Mouse (Mus musculus) lung, postnatal 0 days (tissue): ENCODE results near the gene Gfod2. TPM values are rescaled to one million over a fixed set of nuclear protein-coding genes. Genes with fewer than 3 reads are reported as not detected.

Source experiments
- ATAC-seq: fragments of 200-750 bp; cut with Nextera tagmentation; 2 replicates; pipeline ENCODE4 v1.8.0; 2017; ENCODE audit warnings: moderate library complexity
- DNase-seq: peaks from one replicate; pipeline ENCODE4 v3.0.0-alpha.2; 2016; ENCODE audit warnings: low spot score
- H3K27ac ChIP-seq: fragments of 300-500 bp; sonication (generic); 2 replicates; pipeline ENCODE4 v1.5.1; 2014; ENCODE audit warnings: antibody characterized with exemption, mild to moderate bottlenecking, low read length, mixed read lengths
- H3K27me3 ChIP-seq: fragments of 300-500 bp; sonication (generic); replicated peaks from 2 replicates; pipeline ENCODE4 v1.6.1; 2014; ENCODE audit warnings: low read length, mixed read lengths; ENCODE audit not compliant: insufficient read depth
- H3K36me3 ChIP-seq: fragments of 300-500 bp; sonication (generic); 2 replicates; pipeline ENCODE4 v1.6.1; 2014; ENCODE audit warnings: low read length, mixed read lengths; ENCODE audit not compliant: insufficient read depth
- H3K4me1 ChIP-seq: fragments of 300-500 bp; sonication (generic); 2 replicates; pipeline ENCODE4 v1.6.1; 2014; ENCODE audit warnings: antibody characterized with exemption, low read depth, low read length, mixed read lengths; ENCODE audit not compliant: insufficient read depth
- H3K4me2 ChIP-seq: fragments of 300-500 bp; sonication (generic); replicated peaks from 2 replicates; pipeline ENCODE4 v1.6.1; 2014; ENCODE audit warnings: low read depth, mild to moderate bottlenecking, low read length, moderate library complexity, mixed read lengths
- H3K4me3 ChIP-seq: fragments of 300-500 bp; sonication (generic); 2 replicates; pipeline ENCODE4 v1.5.1; 2014; ENCODE audit warnings: low read depth, low read length
- H3K9ac ChIP-seq: fragments of 300-500 bp; sonication (generic); replicated peaks from 2 replicates; pipeline ENCODE4 v1.6.1; 2014; ENCODE audit warnings: low read depth, mild to moderate bottlenecking
- H3K9me3 ChIP-seq: fragments of 300-500 bp; sonication (generic); 2 replicates; pipeline ENCODE4 v1.6.1; 2016; ENCODE audit warnings: low read length, mixed read lengths
- CTCF ChIP-seq: IDR thresholded peaks from 2 replicates; pipeline ENCODE4 v1.5.1; 2016; ENCODE audit warnings: antibody characterized with exemption, mild to moderate bottlenecking
- EP300 ChIP-seq: IDR thresholded peaks from 2 replicates; pipeline ENCODE4 v1.6.1; 2016; ENCODE audit warnings: antibody characterized with exemption, mild to moderate bottlenecking, control low read depth
- WGBS: fragments of 180-500 bp; shearing (Covaris S2); extraction: QIAGEN DNeasy Blood & Tissue Kit; methylation state at CpG from one replicate; pipeline ENCODE4 v1.1.7; 2014; 5-methylcytosine and 5-hydroxymethylcytosine counted together
- polyA plus RNA-seq: library from polyadenylated mRNA; unstranded; fragments of >200 nt; fragmentation: Nextera tagmentation; extraction: Ambion mirVana; gene quantifications from 2 replicates; pipeline ENCODE4 v1.2.1, GENCODE M21; 2015

Gfod2 gene
- polyA plus RNA-seq: 19.5 and 24.4 TPM in 2 replicates

DNA sequence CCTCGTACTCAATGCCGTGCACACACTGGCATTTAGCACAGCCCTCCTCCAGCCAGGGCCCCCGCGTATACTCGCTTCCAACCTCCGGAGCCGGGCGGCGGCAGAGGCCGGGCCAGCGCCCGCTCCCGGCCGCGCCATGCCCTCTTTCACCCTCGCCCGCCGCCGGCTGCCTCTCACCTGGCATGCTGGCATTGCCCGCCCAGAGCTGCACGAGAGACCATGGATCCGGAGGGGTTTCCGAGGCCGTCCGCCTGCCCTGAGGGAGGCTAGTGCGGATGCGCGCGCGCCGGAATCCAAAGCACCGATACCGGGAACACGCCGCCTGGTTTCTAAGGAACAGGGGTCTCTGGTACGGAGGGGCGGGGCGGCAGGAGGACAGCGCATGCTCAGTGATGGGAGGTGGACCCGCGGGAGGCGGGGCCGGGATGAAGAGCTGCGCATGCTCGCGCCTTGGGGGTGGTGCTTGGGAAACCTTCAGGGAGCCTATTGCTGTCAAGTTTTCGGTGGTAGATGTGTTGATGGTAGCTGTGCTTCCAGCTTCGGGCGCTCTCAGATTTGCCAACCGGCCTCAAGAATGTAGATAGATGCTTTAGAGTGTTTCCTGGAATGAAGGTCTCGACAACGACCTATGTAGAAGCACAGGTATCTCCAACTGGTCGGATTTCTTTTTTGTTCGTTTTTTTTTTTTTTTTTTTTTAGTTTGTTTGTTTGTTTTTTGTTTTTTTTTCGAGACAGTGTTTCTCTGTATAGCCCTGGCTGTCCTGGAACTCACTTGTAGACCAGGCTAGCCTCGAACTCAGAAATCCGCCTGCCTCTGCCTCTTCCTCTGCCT lies at the start of gene Gfod2:
Gene Gfod2 (minus strand): TSS at position 388 of the 832 bp plus-strand sequence.
- ATAC-seq (peak; percentile 99), DNase-seq (peak; percentile 97)
- H3K9me3 ChIP-seq: no peaks in the 10 kb centered on the region
- no peaks in the 10 kb centered on the region for H3K36me3 ChIP-seq
- H3K4me2 ChIP-seq: peak within 1 kb of the TSS; percentile 80
- peak within 1 kb of the TSS; percentile 82 for H3K27ac ChIP-seq
- no peaks in the 10 kb centered on the region for H3K27me3 ChIP-seq
- peaks cover 4% of the 10 kb centered on the region; the same call in 1 of the 2 replicates for H3K4me1 ChIP-seq
- H3K4me3 ChIP-seq: peak within 1 kb of the TSS; percentile 86
- TF ChIP-seq CTCF: no peak
- no peak for TF ChIP-seq EP300
- H3K9ac ChIP-seq: peak within 1 kb of the TSS; percentile 59
- WGBS: 3% methylated on average over 54 of the region's 57 CpGs

DNA sequence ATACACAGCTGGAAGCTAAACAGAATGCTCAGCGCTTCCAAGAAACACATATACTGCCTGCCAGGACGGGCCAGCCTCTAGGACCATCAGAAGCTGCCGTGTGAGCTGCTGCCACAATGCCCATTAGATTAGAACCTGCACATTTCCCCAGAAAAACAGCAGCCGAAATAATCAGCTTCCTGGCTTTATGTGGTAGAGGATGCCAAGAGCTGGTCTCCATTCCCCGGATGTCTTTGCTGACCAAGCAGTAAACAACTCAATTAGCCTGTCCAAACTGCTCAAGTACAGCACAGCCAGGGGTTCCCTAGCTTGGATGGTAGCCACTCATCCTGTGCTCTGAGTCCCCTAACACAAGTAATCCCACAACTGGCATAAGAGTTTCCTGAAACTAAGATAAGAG lies 49.3 kb upstream of the Gfod2 start:
- ATAC-seq (peak; percentile 34; the same call in 1 of the 2 replicates), DNase-seq (peak; percentile 48)
- no peak for TF ChIP-seq CTCF
- no peak for TF ChIP-seq EP300
- Histone ChIP-seq H3K4me2 (no peak overlapping the region), H3K4me1 (peaks cover 15% of the 10 kb centered on the region), H3K4me3 (no peak overlapping the region), H3K27ac (peak overlapping the region; percentile 38; the same call in 1 of the 2 replicates), H3K9ac (no peak overlapping the region), H3K27me3 (no peaks in the 10 kb centered on the region), H3K9me3 (no peaks in the 10 kb centered on the region), H3K36me3 (no peaks in the 10 kb centered on the region; the same call in 1 of the 2 replicates)
- 56% methylated on average over 5 of the region's 5 CpGs for WGBS

DNA sequence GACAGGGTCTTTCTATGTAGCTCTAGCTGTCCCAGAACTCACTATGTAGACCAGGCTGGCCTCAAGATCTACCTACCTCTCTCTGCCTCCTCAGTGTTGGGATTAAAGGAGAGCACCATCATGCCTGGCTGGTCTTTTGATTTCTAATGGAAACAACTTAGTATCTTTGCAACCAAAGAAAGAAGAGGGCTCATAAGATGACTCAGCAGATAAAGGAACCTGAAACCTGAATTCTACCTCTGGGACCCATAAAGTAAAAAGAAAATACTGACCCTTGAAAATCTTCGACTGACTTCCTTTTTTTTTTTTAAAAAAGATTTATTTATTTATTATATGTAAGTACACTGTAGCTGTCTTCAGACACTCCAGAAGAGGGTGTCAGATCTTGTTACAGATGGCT lies 47.5 kb upstream of the Gfod2 start:
- DNase-seq: no peak
- H3K4me2 ChIP-seq: no peak overlapping the region
- no peak overlapping the region for H3K4me3 ChIP-seq
- TF ChIP-seq CTCF: no peak
- no peak for TF ChIP-seq EP300
- H3K27me3 ChIP-seq: no peaks in the 10 kb centered on the region
- H3K9ac ChIP-seq: no peak overlapping the region
- no peaks in the 10 kb centered on the region for H3K9me3 ChIP-seq
- no peak for ATAC-seq
- 66% methylated on average over 1 of the region's 1 CpGs for WGBS
- H3K27ac ChIP-seq: peak overlapping the region; percentile 57; the same call in 1 of the 2 replicates
- H3K4me1 ChIP-seq: peaks cover 12% of the 10 kb centered on the region
- no peaks in the 10 kb centered on the region; the same call in 1 of the 2 replicates for H3K36me3 ChIP-seq

DNA sequence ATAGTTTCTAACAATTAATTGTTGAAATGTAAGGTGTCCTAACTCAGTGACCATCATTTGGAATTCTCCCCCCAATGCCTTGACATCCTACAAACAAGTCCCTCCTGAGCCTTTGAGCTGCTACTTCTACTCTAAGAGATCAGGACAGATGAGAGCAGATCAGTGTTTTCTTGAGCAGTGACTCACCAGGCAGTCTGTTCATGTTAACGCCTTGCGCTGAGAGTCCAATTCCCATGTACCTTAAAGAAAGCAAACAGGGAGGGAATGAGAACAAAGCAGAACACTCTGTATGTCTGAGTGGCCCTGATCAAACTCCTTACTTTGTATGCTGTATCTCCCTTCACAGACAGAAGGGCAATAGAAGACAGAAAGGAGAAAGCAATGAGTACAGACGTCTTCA lies 46.9 kb upstream of the Gfod2 start:
- no peak overlapping the region for H3K4me3 ChIP-seq
- H3K4me1 ChIP-seq: peaks cover 12% of the 10 kb centered on the region
- H3K9ac ChIP-seq: no peak overlapping the region
- ATAC-seq (peak; percentile 29; the same call in 1 of the 2 replicates), DNase-seq (no peak)
- no peaks in the 10 kb centered on the region for H3K27me3 ChIP-seq
- TF ChIP-seq CTCF: no peak
- H3K9me3 ChIP-seq: no peaks in the 10 kb centered on the region
- whole genome bisulfite sequencing: 62% methylated on average over 3 of the region's 3 CpGs
- no peak overlapping the region for H3K4me2 ChIP-seq
- H3K27ac ChIP-seq: peak overlapping the region; percentile 57
- H3K36me3 ChIP-seq: no peaks in the 10 kb centered on the region

DNA sequence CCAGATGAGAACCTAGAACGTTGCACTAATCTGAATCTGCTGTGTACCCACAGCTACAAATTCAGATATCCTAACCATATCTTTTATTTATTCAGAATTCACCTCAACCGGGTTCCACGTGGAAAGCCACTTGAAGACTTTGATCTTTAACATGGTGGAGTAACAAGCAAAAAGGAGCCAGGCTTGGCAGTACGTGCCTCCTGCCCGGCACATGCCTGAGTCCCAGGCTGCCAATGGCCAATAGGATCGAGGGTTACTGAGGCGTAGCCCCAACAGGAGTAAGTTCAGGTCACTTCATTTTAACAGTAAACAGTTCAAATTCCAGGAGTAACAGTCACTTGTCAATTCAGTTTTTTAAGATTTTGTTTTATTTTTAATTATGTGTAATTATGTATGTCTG lies 46.3 kb upstream of the Gfod2 start:
- H3K9me3 ChIP-seq: no peaks in the 10 kb centered on the region
- H3K4me1 ChIP-seq: peaks cover 15% of the 10 kb centered on the region
- H3K4me3 ChIP-seq: no peak overlapping the region
- H3K36me3 ChIP-seq: no peaks in the 10 kb centered on the region
- peak overlapping the region; percentile 8 for H3K27ac ChIP-seq
- 62% methylated on average over 7 of the region's 7 CpGs for WGBS
- H3K4me2 ChIP-seq: no peak overlapping the region
- no peaks in the 10 kb centered on the region for H3K27me3 ChIP-seq
- H3K9ac ChIP-seq: no peak overlapping the region
- peak; percentile 39; the same call in 1 of the 2 replicates for ATAC-seq
- no peak for TF ChIP-seq EP300
- no peak for TF ChIP-seq CTCF
- DNase-seq: peak; percentile 39

DNA sequence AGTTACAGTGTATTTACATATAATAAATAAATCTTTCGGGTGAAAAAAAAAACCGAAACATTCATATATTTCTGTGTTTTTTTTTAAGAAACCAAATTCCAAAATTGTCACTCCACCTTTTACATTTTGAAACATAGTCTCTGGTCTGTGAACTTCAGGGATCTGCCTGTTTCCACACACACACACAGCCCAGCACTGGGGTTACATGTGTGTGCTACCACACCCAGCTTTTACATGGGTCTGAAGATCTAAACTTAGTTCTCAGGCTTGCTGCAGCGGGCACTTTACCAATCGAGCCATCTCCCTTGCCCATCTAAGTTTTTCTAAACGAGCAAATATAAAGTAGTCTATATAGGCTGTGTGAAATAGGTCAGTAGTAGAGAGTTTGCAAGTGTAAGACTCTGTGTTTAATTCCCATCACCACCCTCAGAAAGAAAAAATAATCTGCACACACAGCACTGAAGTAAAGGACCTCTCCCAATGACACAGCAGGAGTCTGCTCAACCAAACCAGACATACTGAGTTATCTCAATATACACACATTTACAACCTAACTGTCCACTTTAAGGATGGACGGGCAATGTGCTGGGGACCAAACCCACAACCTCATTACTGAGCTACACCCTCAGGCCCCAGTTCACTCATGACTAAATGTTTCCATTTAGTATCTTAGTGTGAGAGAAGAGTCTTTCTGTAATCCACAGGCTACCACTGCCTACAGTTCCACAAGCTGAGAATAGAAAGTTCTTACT lies 42.9 kb upstream of the Gfod2 start:
- ATAC-seq: no peak
- Histone ChIP-seq H3K4me1 (peaks cover 12% of the 10 kb centered on the region), H3K27ac (no peak overlapping the region)

More for the DNA sequence above, 42.9 kb upstream of the Gfod2 start:
- H3K9ac ChIP-seq: no peak overlapping the region
- DNase-seq: no peak
- H3K9me3 ChIP-seq: no peaks in the 10 kb centered on the region
- 83% methylated on average over 6 of the region's 6 CpGs for WGBS
- no peaks in the 10 kb centered on the region for H3K36me3 ChIP-seq
- no peak overlapping the region for H3K4me3 ChIP-seq
- no peak overlapping the region for H3K4me2 ChIP-seq
- H3K27me3 ChIP-seq: no peaks in the 10 kb centered on the region
- TF ChIP-seq CTCF: no peak
- TF ChIP-seq EP300: no peak
